Mouse (Mus musculus): Measurements from ENCODE around the gene Acot3. TPM values are rescaled to one million over a fixed set of nuclear protein-coding genes. Genes with fewer than 3 reads are reported as not detected.
"Not testable (repeated sequence)": the region's sequence is repeated elsewhere in the genome, so short reads cannot be mapped to it uniquely, and the experiment has no call there.

The Acot3 gene
- total and polyA plus RNA-seq, 2 experiments from 2014 or later: 0.42 to 1.3 TPM

- H3K4me3 ChIP-seq (ENCODE audit: low read length): no peak overlapping the region
- WGBS: 96% methylated on average over 20 of the region's 20 CpGs
- H3K9me3 ChIP-seq (ENCODE audit: low read length): no peaks in the 10 kb centered on the region
- no peaks in the 10 kb centered on the region for H3K4me1 ChIP-seq (ENCODE audit: insufficient read depth, low read length)
- H3K36me3 ChIP-seq (ENCODE audit: insufficient read depth, low read length): no peaks in the 10 kb centered on the region
- DNase-seq (ENCODE audit: low spot score): no peak
- 0 out of 2 replicates have a peak, but pooled peaks cover 2% of the 10 kb centered on the region for H3K27me3 ChIP-seq (ENCODE audit: insufficient read depth, low read length)
- no peak for ATAC-seq
- H3K4me2 ChIP-seq (ENCODE audit: low read depth, low read length): no peak overlapping the region
- H3K9ac ChIP-seq (replicated peaks; ENCODE audit: low read length): no peak overlapping the region
- no peak for TF ChIP-seq CTCF (IDR thresholded peaks at IDR 0.05; ENCODE audit: low read depth)
- no peak overlapping the region for H3K27ac ChIP-seq
These were observed 10.4 kb downstream of the Acot3 start for GRCm38 (mm10) chr12:84062336-84062735.

GRCm38 (mm10) chr12:84063228-84063627 is 11.3 kb downstream of the Acot3 start:
- ATAC-seq (no peak), DNase-seq (ENCODE audit: low spot score) (no peak)
- no peaks in the 10 kb centered on the region for H3K9me3 ChIP-seq (ENCODE audit: low read length)
- H3K4me2 ChIP-seq (ENCODE audit: low read depth, low read length): no peak overlapping the region
- WGBS: 76% methylated on average over 5 of the region's 5 CpGs
- peak; percentile 31 for TF ChIP-seq CTCF (IDR thresholded peaks at IDR 0.05; ENCODE audit: low read depth)
- H3K36me3 ChIP-seq (ENCODE audit: insufficient read depth, low read length): no peaks in the 10 kb centered on the region
- 0 out of 2 replicates have a peak, but pooled peaks cover 3% of the 10 kb centered on the region for H3K27me3 ChIP-seq (ENCODE audit: insufficient read depth, low read length)
- no peak overlapping the region for H3K9ac ChIP-seq (replicated peaks; ENCODE audit: low read length)
- no peak overlapping the region for H3K4me3 ChIP-seq (ENCODE audit: low read length)
- H3K4me1 ChIP-seq (ENCODE audit: insufficient read depth, low read length): no peaks in the 10 kb centered on the region
- H3K27ac ChIP-seq: no peak overlapping the region

- H3K27ac ChIP-seq: no peak overlapping the region
- DNase-seq (ENCODE audit: low spot score) (no peak), ATAC-seq (no peak)
- H3K4me2 ChIP-seq (ENCODE audit: low read depth, low read length): no peak overlapping the region
- WGBS: 82% methylated on average over 2 of the region's 2 CpGs
- H3K9me3 ChIP-seq (ENCODE audit: low read length): no peaks in the 10 kb centered on the region
- no peak overlapping the region for H3K9ac ChIP-seq (replicated peaks; ENCODE audit: low read length)
- H3K36me3 ChIP-seq (ENCODE audit: insufficient read depth, low read length): no peaks in the 10 kb centered on the region
- no peaks in the 10 kb centered on the region for H3K4me1 ChIP-seq (ENCODE audit: insufficient read depth, low read length)
- no peak for TF ChIP-seq CTCF (IDR thresholded peaks at IDR 0.05; ENCODE audit: low read depth)
- no peak overlapping the region for H3K4me3 ChIP-seq (ENCODE audit: low read length)
- 0 out of 2 replicates have a peak, but pooled peaks cover 9% of the 10 kb centered on the region for H3K27me3 ChIP-seq (ENCODE audit: insufficient read depth, low read length)
These were observed 11.9 kb downstream of the Acot3 start for GRCm38 (mm10) chr12:84063833-84064232.

- 68% methylated on average over 8 of the region's 8 CpGs for WGBS
These were observed 12.7 kb downstream of the Acot3 start for GRCm38 (mm10) chr12:84064621-84065020.

GRCm38 (mm10) chr12:84067752-84068151 is 15.8 kb downstream of the Acot3 start:
- 88% methylated on average over 4 of the region's 4 CpGs for WGBS

More at GRCm38 (mm10) chr12:84064621-84065020, 12.7 kb downstream of the Acot3 start:
- H3K27me3 ChIP-seq (ENCODE audit: insufficient read depth, low read length): 0 out of 2 replicates have a peak, but pooled peaks cover 12% of the 10 kb centered on the region
- no peak overlapping the region for H3K27ac ChIP-seq
- no peaks in the 10 kb centered on the region for H3K9me3 ChIP-seq (ENCODE audit: low read length)
- H3K4me1 ChIP-seq (ENCODE audit: insufficient read depth, low read length): no peaks in the 10 kb centered on the region
- no peak overlapping the region for H3K4me2 ChIP-seq (ENCODE audit: low read depth, low read length)
- TF ChIP-seq CTCF (IDR thresholded peaks at IDR 0.05; ENCODE audit: low read depth): no peak
- no peak overlapping the region for H3K4me3 ChIP-seq (ENCODE audit: low read length)
- no peaks in the 10 kb centered on the region for H3K36me3 ChIP-seq (ENCODE audit: insufficient read depth, low read length)
- H3K9ac ChIP-seq (replicated peaks; ENCODE audit: low read length): no peak overlapping the region
- DNase-seq (ENCODE audit: low spot score): no peak
- no peak for ATAC-seq

GRCm38 (mm10) chr12:84068296-84068695 is 16.4 kb downstream of the Acot3 start:
- Histone ChIP-seq H3K4me1 (ENCODE audit: insufficient read depth, low read length) (no peaks in the 10 kb centered on the region), H3K36me3 (ENCODE audit: insufficient read depth, low read length) (no peaks in the 10 kb centered on the region), H3K27ac (no peak overlapping the region), H3K9me3 (ENCODE audit: low read length) (no peaks in the 10 kb centered on the region), H3K4me3 (ENCODE audit: low read length) (no peak overlapping the region), H3K4me2 (ENCODE audit: low read depth, low read length) (no peak overlapping the region), H3K27me3 (ENCODE audit: insufficient read depth, low read length) (0 out of 2 replicates have a peak, but pooled peaks cover 12% of the 10 kb centered on the region), H3K9ac (replicated peaks; ENCODE audit: low read length) (no peak overlapping the region)
- no peak for ATAC-seq
- WGBS: 52% methylated on average over 8 of the region's 8 CpGs
- DNase-seq (ENCODE audit: low spot score): no peak
- TF ChIP-seq CTCF (IDR thresholded peaks at IDR 0.05; ENCODE audit: low read depth): no peak

More at GRCm38 (mm10) chr12:84067752-84068151, 15.8 kb downstream of the Acot3 start:
- no peak overlapping the region for H3K27ac ChIP-seq
- no peak overlapping the region for H3K4me3 ChIP-seq (ENCODE audit: low read length)
- H3K9me3 ChIP-seq (ENCODE audit: low read length): no peaks in the 10 kb centered on the region
- H3K4me1 ChIP-seq (ENCODE audit: insufficient read depth, low read length): no peaks in the 10 kb centered on the region
- ATAC-seq: no peak
- no peak overlapping the region for H3K4me2 ChIP-seq (ENCODE audit: low read depth, low read length)
- TF ChIP-seq CTCF (IDR thresholded peaks at IDR 0.05; ENCODE audit: low read depth): no peak
- no peak overlapping the region for H3K9ac ChIP-seq (replicated peaks; ENCODE audit: low read length)
- no peaks in the 10 kb centered on the region for H3K36me3 ChIP-seq (ENCODE audit: insufficient read depth, low read length)
- H3K27me3 ChIP-seq (ENCODE audit: insufficient read depth, low read length): 0 out of 2 replicates have a peak, but pooled peaks cover 12% of the 10 kb centered on the region
- DNase-seq (ENCODE audit: low spot score): no peak

- Histone ChIP-seq H3K9me3 (ENCODE audit: low read length) (no peaks in the 10 kb centered on the region), H3K27me3 (ENCODE audit: insufficient read depth, low read length) (0 out of 2 replicates have a peak, but pooled peaks cover 12% of the 10 kb centered on the region), H3K4me3 (ENCODE audit: low read length) (peak within 1 kb of the TSS; percentile 41), H3K9ac (replicated peaks; ENCODE audit: low read length) (0 out of 2 replicates have a peak within 1 kb of the TSS, but pooled peaks have one; percentile 17), H3K27ac (no peak within 1 kb of the TSS), H3K4me1 (ENCODE audit: insufficient read depth, low read length) (no peaks in the 10 kb centered on the region), H3K36me3 (ENCODE audit: insufficient read depth, low read length) (no peaks in the 10 kb centered on the region), H3K4me2 (ENCODE audit: low read depth, low read length) (peak within 1 kb of the TSS; percentile 59)
- no peak for ATAC-seq
- no peak for DNase-seq (ENCODE audit: low spot score)
- no peak for TF ChIP-seq CTCF (IDR thresholded peaks at IDR 0.05; ENCODE audit: low read depth)
- WGBS: 57% methylated on average over 9 of the region's 9 CpGs
These were observed 17.0 kb downstream of the Acot3 start, which contains the start of gene Acot5 for GRCm38 (mm10) chr12:84068986-84069385. Gene Acot5, plus strand, starts transcription at chr12:84069325.

- not testable (repeated sequence) for ATAC-seq; H3K36me3 ChIP-seq (ENCODE audit: insufficient read depth, low read length); H3K4me1 ChIP-seq (ENCODE audit: insufficient read depth, low read length); H3K9me3 ChIP-seq (ENCODE audit: low read length); H3K27ac ChIP-seq
- WGBS: 1% methylated on average over 42 of the region's 52 CpGs
- H3K9ac ChIP-seq (replicated peaks; ENCODE audit: low read length): 0 out of 2 replicates have a peak overlapping the region, but pooled peaks have one; percentile 17
- peak overlapping the region; percentile 41 for H3K4me3 ChIP-seq (ENCODE audit: low read length)
- peak; percentile 24 for DNase-seq (ENCODE audit: low spot score)
- peak overlapping the region; percentile 59 for H3K4me2 ChIP-seq (ENCODE audit: low read depth, low read length)
- H3K27me3 ChIP-seq (ENCODE audit: insufficient read depth, low read length): 0 out of 2 replicates have a peak, but pooled peaks cover 11% of the 10 kb centered on the region
These were observed 17.6 kb downstream of the Acot3 start for GRCm38 (mm10) chr12:84069582-84069981.

Data from hindbrain, postnatal 0 days (tissue).